Mouse (Mus musculus) embryo, embryonic 11.5 days (tissue): ENCODE results near the gene Ttc16.

Source experiments
- DNase-seq: peaks from one replicate; pipeline ENCODE4 v3.0.0-alpha.2; 2012; ENCODE audit warnings: low read depth, low spot score

Ttc16 gene

GRCm38 (mm10) chr2:32744272-32744982, 31.0 kb downstream of the Ttc16 start:
- no peak for DNase-seq

DNA sequence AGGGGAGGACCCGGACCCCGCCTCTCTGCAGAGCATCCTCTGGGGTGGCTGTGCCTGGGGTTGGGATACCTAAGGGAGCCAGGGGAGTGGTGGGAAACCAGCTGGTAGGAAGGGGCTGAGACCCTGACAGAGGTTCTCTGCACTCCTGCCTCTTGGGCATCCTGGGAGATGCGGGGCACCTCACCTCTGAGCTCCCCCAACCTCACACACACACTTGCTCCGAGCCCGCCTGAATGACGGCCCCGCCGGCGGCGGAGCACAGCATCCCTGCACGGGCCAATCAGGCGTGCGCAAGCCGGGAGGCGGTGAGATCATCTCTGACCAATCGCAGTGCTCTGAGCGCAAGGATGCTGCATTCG, 33.3 kb downstream of the Ttc16 start:
- DNase-seq: no peak

DNA sequence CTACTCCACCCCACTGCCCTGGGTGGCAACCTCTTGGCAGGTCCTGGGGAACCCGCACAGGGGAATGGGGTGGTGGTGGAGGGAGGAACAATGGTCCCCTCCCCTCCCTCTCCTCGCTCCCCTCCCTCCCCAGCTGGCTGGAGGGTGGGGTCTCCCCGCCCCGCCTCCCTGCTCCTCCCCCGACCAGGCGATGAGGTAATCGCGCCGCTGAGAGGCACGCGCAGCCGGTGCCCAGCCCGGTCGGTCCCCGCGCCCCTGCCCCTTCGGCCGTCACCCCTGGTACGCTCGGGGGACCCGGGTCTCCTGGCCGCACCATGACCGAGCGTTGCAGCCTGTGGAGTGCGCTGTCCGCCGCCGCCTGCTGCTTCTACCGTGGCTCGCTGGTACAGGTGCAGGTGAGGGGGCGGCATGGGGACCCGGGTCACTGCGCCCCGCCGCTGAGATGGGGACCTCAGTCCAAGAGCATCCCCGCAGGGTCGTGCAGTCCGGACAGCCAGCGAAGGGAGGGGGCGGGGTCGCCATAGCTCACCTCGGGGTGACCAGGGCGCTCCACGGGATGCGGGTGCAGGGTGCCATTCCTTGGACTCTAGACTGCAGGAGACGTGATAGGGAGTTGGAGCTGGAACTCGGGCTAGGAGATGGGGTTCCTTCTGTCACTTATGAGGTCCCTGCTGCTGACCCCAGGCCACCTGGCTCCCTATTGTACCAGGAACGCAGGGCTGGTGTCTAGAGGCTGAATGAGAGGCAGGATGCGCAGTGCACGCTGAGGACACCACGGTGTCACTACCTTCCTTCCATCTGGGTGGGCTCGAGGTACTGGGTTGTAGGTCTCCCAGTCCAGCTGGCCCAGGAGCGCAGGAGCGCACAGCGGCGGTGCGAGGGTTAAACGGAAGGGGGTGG, 33.9 kb downstream of the Ttc16 start:
- DNase-seq: no peak

- no peak for DNase-seq
Measured at GRCm38 (mm10) chr2:32740916-32741272, 34.5 kb downstream of the Ttc16 start, which contains the start of gene 6330409D20Rik. Gene 6330409D20Rik (minus strand): TSS chr2:32741016.

DNA sequence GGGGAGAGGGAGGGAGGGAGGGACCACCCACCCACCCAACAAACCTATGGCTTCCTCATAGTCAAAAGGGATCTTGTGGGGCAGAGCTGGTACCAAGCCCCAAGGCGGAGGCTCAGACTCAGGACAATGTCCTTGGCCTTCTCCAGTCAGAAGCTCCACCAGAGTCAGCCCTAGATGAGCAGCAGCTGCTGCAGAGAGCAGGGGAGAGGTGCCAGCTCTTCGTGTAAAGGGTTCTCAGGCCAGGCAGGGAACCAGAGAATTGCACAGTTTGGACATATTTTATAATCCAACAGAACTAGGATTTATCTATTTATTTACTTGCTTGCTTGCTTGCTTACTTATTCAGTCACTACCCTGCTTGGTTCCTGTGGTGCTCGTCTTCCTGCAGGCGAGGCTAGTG, 36.1 kb downstream of the Ttc16 start:
- DNase-seq: no peak

DNA sequence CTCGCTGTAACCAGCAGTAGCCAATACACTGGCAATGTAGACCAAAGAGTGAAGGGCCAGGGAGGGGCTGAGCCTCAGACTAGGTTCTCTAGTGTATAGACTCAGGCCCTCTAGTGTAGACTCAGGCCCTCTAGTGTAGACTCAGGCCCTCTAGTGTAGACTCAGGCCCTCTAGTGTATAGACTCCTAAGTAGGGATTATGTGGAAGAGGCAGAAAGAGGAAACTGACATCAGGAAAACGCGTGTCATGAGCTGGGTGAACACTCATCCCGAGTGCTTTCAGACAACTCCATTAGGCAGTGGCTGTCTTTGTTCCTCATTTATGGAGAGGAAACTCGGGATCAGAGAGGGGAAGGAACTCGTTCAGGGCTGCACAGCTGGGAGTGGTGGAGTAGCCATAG, 38.4 kb downstream of the Ttc16 start:
- no peak for DNase-seq

GRCm38 (mm10) chr2:32736306-32736829, 39.1 kb downstream of the Ttc16 start:
- DNase-seq: no peak

GRCm38 (mm10) chr2:32734933-32735332, 40.5 kb downstream of the Ttc16 start:
- DNase-seq: no peak

DNA sequence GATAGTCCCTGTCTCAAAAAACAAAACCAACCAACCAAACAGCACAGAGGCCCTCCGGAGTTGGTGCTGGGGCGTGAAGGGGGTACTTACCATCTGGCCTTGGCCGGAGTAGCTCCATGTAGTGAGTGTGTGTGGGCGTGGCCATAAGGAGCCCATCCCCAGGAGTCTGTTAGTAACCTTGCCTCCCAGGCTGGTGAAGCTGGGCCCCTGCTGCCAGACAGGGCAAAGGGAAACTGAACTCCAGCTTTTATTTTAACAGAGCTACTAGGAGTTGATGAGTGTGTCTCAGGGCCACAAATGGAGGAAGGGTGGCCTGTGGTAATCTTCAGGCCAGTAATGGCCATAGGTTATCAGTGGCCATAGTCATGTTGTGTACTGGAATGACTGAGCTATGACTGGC, 41.0 kb downstream of the Ttc16 start:
- DNase-seq: no peak

GRCm38 (mm10) chr2:32732695-32733094, 42.7 kb downstream of the Ttc16 start:
- no peak for DNase-seq

- no peak for DNase-seq
Measured at GRCm38 (mm10) chr2:32731911-32732310, 43.5 kb downstream of the Ttc16 start.

DNA sequence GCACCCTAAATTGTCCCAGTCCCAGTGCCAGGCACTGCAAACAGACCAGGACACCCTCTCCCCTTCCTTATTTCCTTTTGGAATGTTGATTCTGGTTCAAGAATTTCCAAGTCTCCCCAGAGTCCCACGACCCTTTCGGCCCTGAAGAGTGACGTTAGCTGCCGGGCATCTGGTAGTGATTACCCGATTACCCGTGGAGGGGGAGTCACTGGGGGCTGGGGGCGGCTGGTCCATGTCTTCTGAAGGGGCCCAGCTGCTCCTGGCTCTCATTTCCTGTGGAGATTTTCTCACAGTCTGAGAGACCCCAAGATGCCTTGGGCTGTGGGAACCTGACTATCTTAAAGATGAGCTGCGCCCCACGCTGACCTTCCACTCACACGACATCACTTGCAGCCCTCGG, 44.6 kb downstream of the Ttc16 start:
- no peak for DNase-seq

DNA sequence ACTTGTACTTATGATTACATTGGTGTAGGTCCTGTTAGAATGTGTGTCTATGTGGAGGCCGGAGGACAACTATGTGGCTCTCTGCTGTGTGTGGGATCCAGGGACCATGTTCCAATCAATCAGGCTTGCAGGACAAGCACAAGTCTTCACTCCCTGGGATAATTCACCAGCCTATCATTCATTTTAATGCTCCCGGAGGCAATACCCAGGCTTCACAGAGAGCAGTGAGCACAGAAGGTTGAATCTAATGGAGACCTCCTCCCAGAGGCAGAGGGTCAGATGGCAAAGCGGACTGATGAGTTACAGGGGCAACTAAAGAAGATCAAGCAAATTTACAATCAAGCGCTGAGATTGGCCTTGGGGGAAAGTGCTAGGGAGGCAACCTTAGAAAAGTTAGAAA, 45.9 kb downstream of the Ttc16 start:
- no peak for DNase-seq

- no peak for DNase-seq
Measured at GRCm38 (mm10) chr2:32728463-32728862, 47.0 kb downstream of the Ttc16 start.

DNA sequence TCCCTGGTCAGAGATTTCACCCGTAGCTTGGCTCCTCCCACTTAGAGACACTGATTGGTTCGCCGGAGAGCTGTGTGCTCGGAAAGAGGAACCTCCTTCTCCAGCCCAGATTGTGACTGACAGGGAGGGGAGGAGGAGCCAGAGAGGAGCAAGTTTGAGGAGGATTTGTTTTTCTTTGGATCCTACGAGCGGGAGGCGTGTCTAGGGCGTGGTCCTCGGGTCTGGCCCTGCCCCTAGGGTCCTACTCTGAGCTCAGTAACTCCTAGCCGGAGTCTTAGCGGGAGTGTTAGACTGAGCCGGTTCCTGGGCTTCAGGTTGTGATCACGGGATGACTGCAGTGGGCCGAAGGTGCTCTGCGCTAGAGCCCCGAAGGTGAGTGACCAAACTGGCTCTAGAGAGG, 48.0 kb downstream of the Ttc16 start:
- peak; percentile 92 for DNase-seq

- no peak for DNase-seq
Measured at GRCm38 (mm10) chr2:32724832-32725790, 50.3 kb downstream of the Ttc16 start.

- DNase-seq: no peak
Measured at GRCm38 (mm10) chr2:32724149-32724548, 51.3 kb downstream of the Ttc16 start.

GRCm38 (mm10) chr2:32722581-32722980, 52.9 kb downstream of the Ttc16 start:
- no peak for DNase-seq

GRCm38 (mm10) chr2:32722046-32722445, 53.4 kb downstream of the Ttc16 start:
- no peak for DNase-seq

- DNase-seq: no peak
Measured at GRCm38 (mm10) chr2:32720681-32721229, 54.7 kb downstream of the Ttc16 start, which contains the start of gene Sh2d3c. Gene Sh2d3c (plus strand): TSS chr2:32721055.

DNA sequence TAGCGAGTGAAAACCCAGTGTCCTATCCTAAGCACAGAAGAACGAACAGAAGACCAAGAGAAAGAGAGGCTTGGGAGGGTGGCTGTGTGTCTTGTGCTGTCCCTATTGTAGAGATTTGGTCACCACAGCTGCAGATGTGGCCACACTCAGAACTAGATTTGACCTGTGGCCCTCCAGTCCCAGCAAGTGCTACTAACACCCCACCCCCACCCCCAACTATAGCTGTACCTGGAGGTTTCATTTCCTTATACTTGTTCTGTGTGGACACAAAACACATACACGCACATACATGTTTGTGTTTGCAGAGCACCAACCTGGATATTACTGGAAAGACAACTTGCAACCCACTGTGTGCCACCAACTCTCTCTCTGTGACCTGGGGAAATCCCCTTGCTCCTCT, 55.4 kb downstream of the Ttc16 start:
- no peak for DNase-seq
